Mouse (Mus musculus): Measurements from ENCODE around the gene Atp7a.

DNA sequence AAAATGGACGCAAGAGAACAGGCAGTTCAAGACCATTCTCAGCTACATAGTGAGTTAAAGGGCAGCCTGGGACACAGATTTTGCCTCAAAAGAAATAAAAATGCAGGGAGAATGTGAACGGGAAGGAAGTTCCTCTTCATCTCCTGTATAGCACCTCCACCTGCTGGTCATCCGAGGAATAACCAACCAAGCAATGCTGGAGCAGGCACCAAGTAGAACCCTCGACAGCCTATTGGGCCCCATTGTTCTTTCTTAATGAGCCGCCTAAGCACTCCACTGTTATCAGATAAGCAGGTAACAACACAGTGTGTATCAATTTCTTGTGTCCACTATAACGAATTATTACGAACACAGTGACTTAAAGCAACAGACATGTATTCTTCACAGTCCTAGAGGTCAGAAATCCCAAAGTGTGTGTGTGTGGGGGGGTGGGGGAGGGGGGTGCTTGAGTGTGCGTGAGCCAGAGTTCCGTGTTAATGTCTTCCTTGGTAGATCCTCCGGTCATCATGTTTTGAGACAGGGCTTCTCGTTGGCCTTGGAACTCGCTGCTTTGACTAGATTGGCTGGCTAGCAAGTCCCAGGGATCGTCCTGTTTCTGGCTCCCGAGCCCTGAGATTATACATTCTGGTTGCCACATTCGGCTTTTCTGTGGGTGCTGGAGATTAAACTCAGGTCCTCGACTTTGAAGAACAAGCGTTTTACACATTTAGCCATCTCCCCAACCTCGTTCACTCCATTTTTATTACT, 144.2 kb downstream of the Atp7a start:
- TF ChIP-seq POLR2A (IDR thresholded peaks at IDR 0.05; ENCODE audit: insufficient read depth, low read length): no peak
- TF ChIP-seq EP300 (IDR thresholded peaks at IDR 0.05; ENCODE audit: insufficient read depth, low read depth, low read length): no peak
- TF ChIP-seq CTCF (IDR thresholded peaks at IDR 0.05; ENCODE audit: low read depth, low read length): peak; percentile 36
